Mouse (Mus musculus) spleen, postnatal 14 days (tissue): ENCODE results near the gene Pglyrp1.
"Not testable (repeated sequence)": the region's sequence is repeated elsewhere in the genome, so short reads cannot be mapped to it uniquely, and the experiment has no call there.

ENCODE experiments used
- DNase-seq, 2 experiments: peaks; one replicate each; pipeline ENCODE4 v3.0.0; 2021 to 2022; ENCODE audit warnings: low spot score in 2 of 2

The Pglyrp1 gene

GRCm38 (mm10) chr7:18871031-18871430 lies at the start of gene Pglyrp1:
Gene Pglyrp1 (plus strand): TSS chr7:18871331.
- not testable (repeated sequence) for DNase-seq

GRCm38 (mm10) chr7:18821507-18821906 lies 49.6 kb upstream of the Pglyrp1 start, which contains the start of gene Psg17:
Gene Psg17 (minus strand): TSS chr7:18821607.
- no peak for DNase-seq

- DNase-seq, result no peak
Measured at GRCm38 (mm10) chr7:18827792-18828546, 43.2 kb upstream of the Pglyrp1 start.

GRCm38 (mm10) chr7:18828592-18828991 lies 42.5 kb upstream of the Pglyrp1 start:
- no peak for DNase-seq

GRCm38 (mm10) chr7:18829545-18829944 lies 41.6 kb upstream of the Pglyrp1 start:
- no peak for DNase-seq

GRCm38 (mm10) chr7:18832298-18832697 lies 38.8 kb upstream of the Pglyrp1 start:
- DNase-seq, result no peak

- no peak for DNase-seq
Measured at GRCm38 (mm10) chr7:18839865-18840264, 31.3 kb upstream of the Pglyrp1 start, which contains the start of gene Mill2. Gene Mill2 (plus strand): TSS chr7:18839966.

GRCm38 (mm10) chr7:18840386-18841173 lies 30.6 kb upstream of the Pglyrp1 start:
- no peak for DNase-seq

GRCm38 (mm10) chr7:18841174-18841567 lies 30.0 kb upstream of the Pglyrp1 start:
- no peak for DNase-seq

- DNase-seq, result no peak
Measured at GRCm38 (mm10) chr7:18844811-18845210, 26.3 kb upstream of the Pglyrp1 start.

GRCm38 (mm10) chr7:18848395-18848794 lies 22.7 kb upstream of the Pglyrp1 start:
- no peak for DNase-seq

GRCm38 (mm10) chr7:18858310-18858916 lies 12.7 kb upstream of the Pglyrp1 start:
- DNase-seq, result no peak

GRCm38 (mm10) chr7:18862801-18863200 lies 8.3 kb upstream of the Pglyrp1 start:
- DNase-seq, result no peak

GRCm38 (mm10) chr7:18868491-18868890 lies 2.6 kb upstream of the Pglyrp1 start:
- no peak for DNase-seq

- DNase-seq, result no peak
Measured at GRCm38 (mm10) chr7:18872014-18872802, 1.1 kb downstream of the Pglyrp1 start.

- DNase-seq, result no peak
Measured at GRCm38 (mm10) chr7:18872816-18873215, 1.7 kb downstream of the Pglyrp1 start.

GRCm38 (mm10) chr7:18873253-18873652 lies 2.1 kb downstream of the Pglyrp1 start:
- DNase-seq, result peak in 1 of 2 experiments; percentile 37

GRCm38 (mm10) chr7:18875372-18875771 lies 4.2 kb downstream of the Pglyrp1 start:
- DNase-seq, result no peak

GRCm38 (mm10) chr7:18878691-18879090 lies 7.6 kb downstream of the Pglyrp1 start:
- no peak for DNase-seq

GRCm38 (mm10) chr7:18883991-18884744 lies 13.0 kb downstream of the Pglyrp1 start:
- no peak for DNase-seq
